Mouse (Mus musculus): ENCODE data around the gene Cfap97d1. TPM values are rescaled to one million over a fixed set of nuclear protein-coding genes. Genes with fewer than 3 reads are reported as not detected.
A peak's percentile ranks its signal among the peaks of the same experiment; 100 is the strongest.

The Cfap97d1 gene
- polyA plus RNA-seq, 1 experiment from 2014 or later = not detected

- ATAC-seq (no peak), DNase-seq (peak; percentile 58)
- no peak overlapping the region for H3K4me3 ChIP-seq (ENCODE audit: low read depth, low read length)
- TF ChIP-seq EP300 (IDR thresholded peaks at IDR 0.05; ENCODE audit: low read depth) (no peak), CTCF (IDR thresholded peaks at IDR 0.05; ENCODE audit: low read depth) (peak; percentile 81)
- H3K27ac ChIP-seq (ENCODE audit: low read depth) = no peak overlapping the region
- no peaks in the 10 kb centered on the region for H3K4me1 ChIP-seq (ENCODE audit: insufficient read depth)
- H3K27me3 ChIP-seq (ENCODE audit: insufficient read depth, low read length) = peaks cover 16% of the 10 kb centered on the region
- H3K4me2 ChIP-seq (ENCODE audit: low read depth, low read length) = no peak overlapping the region
- 27% methylated on average over 3 of the region's 3 CpGs for WGBS (ENCODE audit: insufficient replicate concordance)
- H3K9ac ChIP-seq (replicated peaks) = no peak overlapping the region
- peaks cover 6% of the 10 kb centered on the region; the same call in 1 of the 2 replicates for H3K36me3 ChIP-seq (replicated peaks; ENCODE audit: insufficient read depth, low read length)
- H3K9me3 ChIP-seq (ENCODE audit: low read length) = no peaks in the 10 kb centered on the region
These were observed 12.7 kb upstream of the Cfap97d1 start for GRCm38 (mm10) chr11:101971410-101971809.

GRCm38 (mm10) chr11:101972097-101972496, 12.0 kb upstream of the Cfap97d1 start:
- 0 out of 2 replicates have a peak, but pooled peaks have one; percentile 4 for ATAC-seq
- WGBS (ENCODE audit: insufficient replicate concordance) = 53% methylated on average over 3 of the region's 3 CpGs
- H3K4me3 ChIP-seq (ENCODE audit: low read depth, low read length) = no peak overlapping the region
- H3K9ac ChIP-seq (replicated peaks) = no peak overlapping the region
- no peak overlapping the region for H3K4me2 ChIP-seq (ENCODE audit: low read depth, low read length)
- H3K27me3 ChIP-seq (ENCODE audit: insufficient read depth, low read length) = peaks cover 9% of the 10 kb centered on the region; the same call in 1 of the 2 replicates
- TF ChIP-seq EP300 (IDR thresholded peaks at IDR 0.05; ENCODE audit: low read depth) (no peak), CTCF (IDR thresholded peaks at IDR 0.05; ENCODE audit: low read depth) (no peak)
- no peaks in the 10 kb centered on the region for H3K4me1 ChIP-seq (ENCODE audit: insufficient read depth)
- H3K9me3 ChIP-seq (ENCODE audit: low read length) = no peaks in the 10 kb centered on the region
- no peak for DNase-seq
- no peak overlapping the region for H3K27ac ChIP-seq (ENCODE audit: low read depth)
- peaks cover 6% of the 10 kb centered on the region; the same call in 1 of the 2 replicates for H3K36me3 ChIP-seq (replicated peaks; ENCODE audit: insufficient read depth, low read length)

- peaks cover 4% of the 10 kb centered on the region; the same call in 1 of the 2 replicates for H3K27me3 ChIP-seq (ENCODE audit: insufficient read depth, low read length)
- ATAC-seq = peak; percentile 69
- H3K4me1 ChIP-seq (ENCODE audit: insufficient read depth) = no peaks in the 10 kb centered on the region
- H3K9me3 ChIP-seq (ENCODE audit: low read length) = no peaks in the 10 kb centered on the region
- H3K4me2 ChIP-seq (ENCODE audit: low read depth, low read length) = no peak overlapping the region
- H3K27ac ChIP-seq (ENCODE audit: low read depth) = no peak overlapping the region
- H3K4me3 ChIP-seq (ENCODE audit: low read depth, low read length) = no peak overlapping the region
- peaks cover 6% of the 10 kb centered on the region; the same call in 1 of the 2 replicates for H3K36me3 ChIP-seq (replicated peaks; ENCODE audit: insufficient read depth, low read length)
- TF ChIP-seq CTCF (IDR thresholded peaks at IDR 0.05; ENCODE audit: low read depth) (no peak), EP300 (IDR thresholded peaks at IDR 0.05; ENCODE audit: low read depth) (0 out of 2 replicates have a peak, but pooled peaks have one; percentile 34)
- no peak for DNase-seq
- H3K9ac ChIP-seq (replicated peaks) = no peak overlapping the region
- WGBS (ENCODE audit: insufficient replicate concordance) = 77% methylated on average over 5 of the region's 5 CpGs
These were observed 11.4 kb upstream of the Cfap97d1 start for GRCm38 (mm10) chr11:101972651-101973050.

GRCm38 (mm10) chr11:101973496-101973895, 10.6 kb upstream of the Cfap97d1 start:
- Histone ChIP-seq H3K27ac (ENCODE audit: low read depth) (no peak overlapping the region), H3K36me3 (replicated peaks; ENCODE audit: insufficient read depth, low read length) (peaks cover 6% of the 10 kb centered on the region; the same call in 1 of the 2 replicates), H3K4me3 (ENCODE audit: low read depth, low read length) (no peak overlapping the region), H3K27me3 (ENCODE audit: insufficient read depth, low read length) (peaks cover under 1% of the 10 kb centered on the region; the same call in 1 of the 2 replicates), H3K9me3 (ENCODE audit: low read length) (no peaks in the 10 kb centered on the region), H3K4me1 (ENCODE audit: insufficient read depth) (no peaks in the 10 kb centered on the region), H3K4me2 (ENCODE audit: low read depth, low read length) (no peak overlapping the region), H3K9ac (replicated peaks) (no peak overlapping the region)
- TF ChIP-seq EP300 (IDR thresholded peaks at IDR 0.05; ENCODE audit: low read depth) (no peak), CTCF (IDR thresholded peaks at IDR 0.05; ENCODE audit: low read depth) (no peak)
- 76% methylated on average over 9 of the region's 9 CpGs for WGBS (ENCODE audit: insufficient replicate concordance)
- DNase-seq (no peak), ATAC-seq (no peak)

GRCm38 (mm10) chr11:101974181-101974580, 9.9 kb upstream of the Cfap97d1 start:
- H3K27ac ChIP-seq (ENCODE audit: low read depth) = no peak overlapping the region
- DNase-seq = no peak
- no peaks in the 10 kb centered on the region for H3K4me1 ChIP-seq (ENCODE audit: insufficient read depth)
- no peaks in the 10 kb centered on the region for H3K27me3 ChIP-seq (ENCODE audit: insufficient read depth, low read length)
- no peaks in the 10 kb centered on the region for H3K9me3 ChIP-seq (ENCODE audit: low read length)
- H3K4me2 ChIP-seq (ENCODE audit: low read depth, low read length) = no peak overlapping the region
- no peak for ATAC-seq
- TF ChIP-seq EP300 (IDR thresholded peaks at IDR 0.05; ENCODE audit: low read depth) (no peak), CTCF (IDR thresholded peaks at IDR 0.05; ENCODE audit: low read depth) (no peak)
- H3K36me3 ChIP-seq (replicated peaks; ENCODE audit: insufficient read depth, low read length) = peaks cover 6% of the 10 kb centered on the region; the same call in 1 of the 2 replicates
- no peak overlapping the region for H3K9ac ChIP-seq (replicated peaks)
- WGBS (ENCODE audit: insufficient replicate concordance) = 48% methylated on average over 6 of the region's 6 CpGs
- no peak overlapping the region for H3K4me3 ChIP-seq (ENCODE audit: low read depth, low read length)

GRCm38 (mm10) chr11:101974923-101975322, 9.2 kb upstream of the Cfap97d1 start:
- WGBS (ENCODE audit: insufficient replicate concordance) = 54% methylated on average over 9 of the region's 9 CpGs
- ATAC-seq = no peak
- no peak overlapping the region for H3K4me3 ChIP-seq (ENCODE audit: low read depth, low read length)
- TF ChIP-seq EP300 (IDR thresholded peaks at IDR 0.05; ENCODE audit: low read depth) (no peak), CTCF (IDR thresholded peaks at IDR 0.05; ENCODE audit: low read depth) (peak; percentile 60)
- no peaks in the 10 kb centered on the region for H3K4me1 ChIP-seq (ENCODE audit: insufficient read depth)
- no peaks in the 10 kb centered on the region for H3K27me3 ChIP-seq (ENCODE audit: insufficient read depth, low read length)
- peaks cover 9% of the 10 kb centered on the region; the same call in 1 of the 2 replicates for H3K36me3 ChIP-seq (replicated peaks; ENCODE audit: insufficient read depth, low read length)
- no peaks in the 10 kb centered on the region for H3K9me3 ChIP-seq (ENCODE audit: low read length)
- no peak overlapping the region for H3K9ac ChIP-seq (replicated peaks)
- peak; percentile 41 for DNase-seq
- H3K27ac ChIP-seq (ENCODE audit: low read depth) = no peak overlapping the region
- no peak overlapping the region for H3K4me2 ChIP-seq (ENCODE audit: low read depth, low read length)

Data from liver, postnatal 0 days (tissue).